Mouse (Mus musculus) CH12.LX (cell line): ENCODE measurements at regions not wholly inside any gene's neighbourhood (a gene's known extent, or its start where the extent isn't known, plus 50 kb on each side); places are given as distances from the start of the nearest gene placed in this dataset.

Source experiments
- DNase-seq: peaks from one replicate; pipeline ENCODE4 v3.0.0-alpha.2; 2013; ENCODE audit errors: extremely low read depth
- H3K27ac ChIP-seq: 2 replicates; pipeline ENCODE4 v1.5.1; 2012; ENCODE audit warnings: low read depth, mild to moderate bottlenecking, control low read depth, moderate library complexity; ENCODE audit not compliant: insufficient read depth
- H3K27me3 ChIP-seq: replicated peaks from 2 replicates; pipeline ENCODE3; 2012; ENCODE audit warnings: inconsistent platforms
- H3K36me3 ChIP-seq, 2 experiments: replicated peaks in 1 of 2; 2 replicates each; pipeline versions ENCODE3 to v1.6.1; 2012; ENCODE audit warnings: inconsistent platforms in 1 of 2, low read length in 1 of 2, mild to moderate bottlenecking in 1 of 2, mixed read lengths in 1 of 2, moderate library complexity in 1 of 2; ENCODE audit not compliant: control insufficient read depth in 1 of 2, insufficient read depth in 1 of 2
- H3K4me1 ChIP-seq, 2 experiments: 2 replicates each; pipeline ENCODE4 v1.6.1; 2012; ENCODE audit warnings: inconsistent platforms in 1 of 2, moderate library complexity in 1 of 2; ENCODE audit not compliant: insufficient read depth in 2 of 2, control insufficient read depth in 1 of 2
- H3K4me2 ChIP-seq: 2 replicates; pipeline ENCODE4 v1.6.1; 2012; ENCODE audit warnings: low read depth, mild to moderate bottlenecking, control low read depth; ENCODE audit not compliant: poor library complexity, insufficient read depth, severe bottlenecking
- H3K4me3 ChIP-seq, 3 experiments: fragments of 150-350 bp in 1 of 3; sonication (generic) in 1 of 3; replicated peaks in 1 of 3; 2 replicates each; pipeline versions ENCODE3 to v1.5.1; 2011 to 2012; ENCODE audit warnings: low read depth in 2 of 3, low read length in 2 of 3, mild to moderate bottlenecking in 2 of 3, moderate library complexity in 2 of 3, control low read depth in 1 of 3, improper control_type of control experiment in 1 of 3, inconsistent platforms in 1 of 3, mixed read lengths in 1 of 3; ENCODE audit not compliant: poor library complexity in 1 of 3
- H3K79me2 ChIP-seq: replicated peaks from 2 replicates; pipeline ENCODE4 v1.6.1; 2012; ENCODE audit warnings: mild to moderate bottlenecking, moderate library complexity; ENCODE audit not compliant: control insufficient read depth, poor library complexity, insufficient read depth, severe bottlenecking; ENCODE audit errors: extremely low read depth
- H3K9ac ChIP-seq: 2 replicates; pipeline ENCODE4 v1.6.1; 2012; ENCODE audit warnings: low read depth, mild to moderate bottlenecking, control low read depth, moderate library complexity; ENCODE audit not compliant: insufficient read depth
- H3K9me3 ChIP-seq: replicated peaks from 2 replicates; pipeline ENCODE3; 2012; ENCODE audit warnings: low read length, inconsistent platforms, mixed read lengths
- BHLHE40 ChIP-seq: IDR thresholded peaks from 2 replicates; pipeline ENCODE4 v1.6.1; 2011; ENCODE audit warnings: mild to moderate bottlenecking, low read depth, low read length, improper control_type of control experiment
- CHD1 ChIP-seq: IDR thresholded peaks from 2 replicates; pipeline ENCODE4 v1.6.1; 2012; ENCODE audit warnings: low read depth, low read length, improper control_type of control experiment, inconsistent platforms
- CHD2 ChIP-seq: IDR thresholded peaks from 2 replicates; pipeline ENCODE4 v1.6.1; 2011; ENCODE audit warnings: low read length, improper control_type of control experiment
- ELF1 ChIP-seq: IDR thresholded peaks from 2 replicates; pipeline ENCODE4 v1.6.1; 2014; ENCODE audit warnings: low read depth, mild to moderate bottlenecking, inconsistent platforms, low read length, improper control_type of control experiment
- HCFC1 ChIP-seq: IDR thresholded peaks from 2 replicates; pipeline ENCODE4 v1.6.1; 2012; ENCODE audit warnings: low read depth, mild to moderate bottlenecking, inconsistent platforms, low read length, improper control_type of control experiment
- JUN ChIP-seq: IDR thresholded peaks from 2 replicates; pipeline ENCODE4 v1.6.1; 2011; ENCODE audit warnings: low read depth, mild to moderate bottlenecking, low read length, improper control_type of control experiment, moderate library complexity; ENCODE audit not compliant: insufficient read depth
- KAT2A ChIP-seq: IDR thresholded peaks from 2 replicates; pipeline ENCODE4 v1.6.1; 2012; ENCODE audit warnings: low read length, improper control_type of control experiment, inconsistent platforms; ENCODE audit not compliant: insufficient replicate concordance
- MAX ChIP-seq: IDR thresholded peaks from 2 replicates; pipeline ENCODE4 v1.6.1; 2011; ENCODE audit warnings: low read length, improper control_type of control experiment
- MXI1 ChIP-seq: IDR thresholded peaks from 2 replicates; pipeline ENCODE4 v1.6.1; 2011; ENCODE audit warnings: mild to moderate bottlenecking, low read depth, low read length, improper control_type of control experiment
- MYC ChIP-seq: IDR thresholded peaks from 2 replicates; pipeline ENCODE4 v1.6.1; 2011; ENCODE audit warnings: low read depth, mild to moderate bottlenecking, improper control_type of control experiment, low read length
- NELFE ChIP-seq: IDR thresholded peaks from 2 replicates; pipeline ENCODE4 v1.6.1; 2011; ENCODE audit warnings: low read depth, low read length, improper control_type of control experiment
- PAX5 ChIP-seq: IDR thresholded peaks from 2 replicates; pipeline ENCODE4 v1.6.1; 2012; ENCODE audit warnings: low read length, inconsistent platforms, mixed read lengths
- POLR2A ChIP-seq: IDR thresholded peaks from 2 replicates; pipeline ENCODE4 v1.6.1; 2011; ENCODE audit warnings: low read depth, mild to moderate bottlenecking, improper control_type of control experiment, low read length
- POLR2AphosphoS2 ChIP-seq: IDR thresholded peaks from 2 replicates; pipeline ENCODE4 v1.6.1; 2011; ENCODE audit warnings: low read depth, low read length, improper control_type of control experiment
- RCOR1 ChIP-seq: conservative IDR thresholded peaks from 2 replicates; pipeline ENCODE4 v1.6.1; 2012; ENCODE audit warnings: low read depth, mild to moderate bottlenecking, inconsistent platforms, low read length, improper control_type of control experiment
- SMC3 ChIP-seq: IDR thresholded peaks from 2 replicates; pipeline ENCODE4 v1.6.1; 2011; ENCODE audit warnings: low read depth, low read length, improper control_type of control experiment
- USF2 ChIP-seq: conservative IDR thresholded peaks from 2 replicates; pipeline ENCODE4 v1.6.1; 2011; ENCODE audit warnings: low read depth, low read length, improper control_type of control experiment
- ZMIZ1 ChIP-seq: IDR thresholded peaks from 2 replicates; pipeline ENCODE4 v1.6.1; 2012; ENCODE audit warnings: low read depth, mild to moderate bottlenecking, inconsistent platforms, low read length, improper control_type of control experiment
- dilution Hi-C: fragments of 300-500 bp; cut with MboI; formaldehyde crosslinking; loops from 2 replicates; pipeline ENCODE4 v1.14.3; 2020; ENCODE audit warnings: low sequenced_read_pairs; ENCODE audit not compliant: extremely low pct_unique_long_range_greater_than_20kb, extremely low pct_ligation_motif_present
- in situ Hi-C: fragments of 300-500 bp; cut with MboI; formaldehyde crosslinking; loops from 3 replicates; pipeline ENCODE4 v1.14.3; 2019; ENCODE audit warnings: low sequenced_read_pairs, low pct_ligation_motif_present, low pct_unique_long_range_greater_than_20kb, mixed read lengths

- Histone ChIP-seq H3K27me3 (no peaks in the 10 kb centered on the region), H3K4me3 (no peak overlapping the region), H3K4me1 (peaks cover 0 to 5% of the 10 kb centered on the region in 2 experiments; a peak in 2 of 4 replicates), H3K4me2 (no peak overlapping the region), H3K9ac (no peak overlapping the region), H3K36me3 (no peaks in the 10 kb centered on the region), H3K9me3 (no peaks in the 10 kb centered on the region), H3K27ac (no peak overlapping the region), H3K79me2 (no peaks in the 10 kb centered on the region)
- TF ChIP-seq BHLHE40 (no peak), RCOR1 (no peak)
- DNase-seq = no peak
- dilution Hi-C loops = no loop called here
- in situ Hi-C loops = no loop called here
Measured at GRCm38 (mm10) chr3:81805745-81806144, 126.7 kb upstream of the Ctso start.

GRCm38 (mm10) chr3:81809604-81810003 lies 122.8 kb upstream of the Ctso start:
- H3K36me3 ChIP-seq = no peaks in the 10 kb centered on the region
- H3K4me2 ChIP-seq = no peak overlapping the region
- H3K9me3 ChIP-seq = no peaks in the 10 kb centered on the region
- no peak overlapping the region for H3K27ac ChIP-seq
- peaks cover 0 to 2% of the 10 kb centered on the region in 2 experiments; a peak in 1 of 4 replicates for H3K4me1 ChIP-seq
- H3K27me3 ChIP-seq = no peaks in the 10 kb centered on the region
- no peak overlapping the region for H3K4me3 ChIP-seq
- H3K9ac ChIP-seq = no peak overlapping the region
- dilution Hi-C loops = no loop called here
- in situ Hi-C loops = no loop called here
- H3K79me2 ChIP-seq = no peaks in the 10 kb centered on the region
- TF ChIP-seq HCFC1 = no peak
- no peak for TF ChIP-seq JUN
- no peak for TF ChIP-seq SMC3
- no peak for TF ChIP-seq PAX5
- no peak for TF ChIP-seq NELFE
- TF ChIP-seq KAT2A = no peak
- TF ChIP-seq MYC = no peak
- TF ChIP-seq POLR2AphosphoS2 = no peak
- TF ChIP-seq CHD1 = no peak
- TF ChIP-seq POLR2A = no peak
- no peak for TF ChIP-seq ZMIZ1
- no peak for TF ChIP-seq MAX
- no peak for TF ChIP-seq CHD2
- no peak for TF ChIP-seq USF2
- no peak for DNase-seq

- Histone ChIP-seq H3K79me2 (no peaks in the 10 kb centered on the region), H3K9me3 (no peaks in the 10 kb centered on the region)
- DNase-seq = no peak
- no peak for TF ChIP-seq ELF1
- TF ChIP-seq KAT2A = no peak
- TF ChIP-seq BHLHE40 = no peak
- no peak for TF ChIP-seq CHD1
- TF ChIP-seq MXI1 = no peak
- TF ChIP-seq, all 38 proteins: peak for 0
- in situ Hi-C loops = no loop called here
- H3K9ac ChIP-seq = no peak overlapping the region
- no peaks in the 10 kb centered on the region for H3K27me3 ChIP-seq
- dilution Hi-C loops = no loop called here
- H3K27ac ChIP-seq = no peak overlapping the region
- no peak overlapping the region for H3K4me2 ChIP-seq
- H3K36me3 ChIP-seq = no peaks in the 10 kb centered on the region
- H3K4me1 ChIP-seq = no peaks in the 10 kb centered on the region
- H3K4me3 ChIP-seq = no peak overlapping the region
Measured at GRCm38 (mm10) chr3:81820304-81820703, 112.1 kb upstream of the Ctso start.
